Mouse (Mus musculus) neural tube, embryonic 11.5 days (tissue): ENCODE data around the gene Slc2a8. TPM values are rescaled to one million over a fixed set of nuclear protein-coding genes. Genes with fewer than 3 reads are reported as not detected.
A peak's percentile ranks its signal among the peaks of the same experiment; 100 is the strongest.

Experiments
- ATAC-seq: fragments of 200-750 bp; cut with Nextera tagmentation; 2 replicates; pipeline ENCODE4 v1.8.0; 2017; ENCODE audit warnings: moderate number of reproducible peaks, mild to moderate bottlenecking, moderate TSS enrichment, moderate library complexity; ENCODE audit not compliant: insufficient read depth, low FRiP score, low TSS enrichment
- DNase-seq: peaks from one replicate; pipeline ENCODE4 v3.0.0-alpha.2; 2015; ENCODE audit warnings: low spot score
- H3K27ac ChIP-seq: fragments of 300-500 bp; sonication (generic); 2 replicates; pipeline ENCODE4 v1.5.1; 2014; ENCODE audit warnings: low read depth, mild to moderate bottlenecking, low read length
- H3K27me3 ChIP-seq: fragments of 300-500 bp; sonication (generic); 2 replicates; pipeline ENCODE4 v1.6.1; 2014; ENCODE audit warnings: mild to moderate bottlenecking, low read length, mixed read lengths; ENCODE audit not compliant: control insufficient read depth, insufficient read depth
- H3K36me3 ChIP-seq: fragments of 300-500 bp; sonication (generic); 2 replicates; pipeline ENCODE4 v1.6.1; 2014; ENCODE audit warnings: mild to moderate bottlenecking, low read length, moderate library complexity, mixed read lengths; ENCODE audit not compliant: control insufficient read depth, insufficient read depth
- H3K4me1 ChIP-seq: fragments of 300-500 bp; sonication (generic); 2 replicates; pipeline ENCODE4 v1.6.1; 2014; ENCODE audit warnings: low read length, mixed read lengths; ENCODE audit not compliant: control insufficient read depth, insufficient read depth
- H3K4me2 ChIP-seq: fragments of 300-500 bp; sonication (generic); 2 replicates; pipeline ENCODE4 v1.6.1; 2014; ENCODE audit warnings: low read depth, mild to moderate bottlenecking, moderate library complexity
- H3K4me3 ChIP-seq: fragments of 300-500 bp; sonication (generic); 2 replicates; pipeline ENCODE4 v1.5.1; 2014; ENCODE audit warnings: low read depth, low read length
- H3K9ac ChIP-seq: fragments of 300-500 bp; sonication (generic); 2 replicates; pipeline ENCODE4 v1.6.1; 2014; ENCODE audit warnings: mild to moderate bottlenecking, low read length
- H3K9me3 ChIP-seq: fragments of 300-500 bp; sonication (generic); 2 replicates; pipeline ENCODE4 v1.6.1; 2016; ENCODE audit warnings: low read length; ENCODE audit not compliant: control insufficient read depth
- WGBS: fragments of 180-500 bp; shearing (Covaris S2); extraction: QIAGEN DNeasy Blood & Tissue Kit; methylation state at CpG from one replicate; pipeline ENCODE4 v1.1.7; 2014; 5-methylcytosine and 5-hydroxymethylcytosine counted together
- polyA plus RNA-seq: library from polyadenylated mRNA; unstranded; fragments of >200 nt; fragmentation: Nextera tagmentation; extraction: Ambion mirVana; gene quantifications from 2 replicates; pipeline ENCODE4 v1.2.1, GENCODE M21; 2014

Gene Slc2a8
- polyA plus RNA-seq, 1 experiment from 2014 or later = 13.3 TPM

GRCm38 (mm10) chr2:32982700-32983099, 817 bp upstream of the Slc2a8 start:
- WGBS = 7% methylated on average over 4 of the region's 4 CpGs
- Histone ChIP-seq H3K4me1 (peaks cover 9% of the 10 kb centered on the region; the same call in 1 of the 2 replicates), H3K9ac (no peak overlapping the region), H3K36me3 (no peaks in the 10 kb centered on the region), H3K9me3 (no peaks in the 10 kb centered on the region), H3K4me3 (peak overlapping the region; percentile 62; the same call in 1 of the 2 replicates), H3K27me3 (no peaks in the 10 kb centered on the region), H3K27ac (no peak overlapping the region), H3K4me2 (peak overlapping the region; percentile 97)
- DNase-seq = no peak
- no peak for ATAC-seq

GRCm38 (mm10) chr2:32981281-32981680, 602 bp downstream of the Slc2a8 start:
- no peaks in the 10 kb centered on the region for H3K27me3 ChIP-seq
- ATAC-seq = peak; percentile 51
- H3K4me2 ChIP-seq = peak overlapping the region; percentile 97
- DNase-seq = no peak
- peak overlapping the region; percentile 64 for H3K9ac ChIP-seq
- peaks cover 9% of the 10 kb centered on the region; the same call in 1 of the 2 replicates for H3K4me1 ChIP-seq
- no peaks in the 10 kb centered on the region for H3K36me3 ChIP-seq
- peak overlapping the region; percentile 62 for H3K4me3 ChIP-seq
- H3K27ac ChIP-seq = peak overlapping the region; percentile 40; the same call in 1 of the 2 replicates
- WGBS = 2% methylated on average over 22 of the region's 23 CpGs
- no peaks in the 10 kb centered on the region for H3K9me3 ChIP-seq

GRCm38 (mm10) chr2:32979675-32980074, 2.2 kb downstream of the Slc2a8 start:
- peaks cover 9% of the 10 kb centered on the region; the same call in 1 of the 2 replicates for H3K4me1 ChIP-seq
- H3K4me2 ChIP-seq = no peak overlapping the region
- H3K9ac ChIP-seq = no peak overlapping the region
- peaks cover 3% of the 10 kb centered on the region; the same call in 1 of the 2 replicates for H3K36me3 ChIP-seq
- H3K27me3 ChIP-seq = no peaks in the 10 kb centered on the region
- no peak overlapping the region for H3K4me3 ChIP-seq
- no peak for DNase-seq
- no peaks in the 10 kb centered on the region for H3K9me3 ChIP-seq
- H3K27ac ChIP-seq = no peak overlapping the region
- no peak for ATAC-seq
- WGBS = 80% methylated on average over 7 of the region's 7 CpGs

- Histone ChIP-seq H3K36me3 (peaks cover 3% of the 10 kb centered on the region; the same call in 1 of the 2 replicates), H3K27ac (no peak overlapping the region), H3K9me3 (no peaks in the 10 kb centered on the region), H3K4me1 (peaks cover 9% of the 10 kb centered on the region; the same call in 1 of the 2 replicates), H3K4me2 (no peak overlapping the region), H3K4me3 (no peak overlapping the region), H3K9ac (no peak overlapping the region), H3K27me3 (no peaks in the 10 kb centered on the region)
- ATAC-seq (no peak), DNase-seq (no peak)
- WGBS = 79% methylated on average over 3 of the region's 3 CpGs
Measured at GRCm38 (mm10) chr2:32978675-32979074, 3.2 kb downstream of the Slc2a8 start.

- Histone ChIP-seq H3K36me3 (peaks cover 5% of the 10 kb centered on the region; the same call in 1 of the 2 replicates), H3K27me3 (no peaks in the 10 kb centered on the region), H3K9ac (no peak overlapping the region), H3K4me1 (peaks cover 9% of the 10 kb centered on the region; the same call in 1 of the 2 replicates), H3K4me3 (no peak overlapping the region), H3K4me2 (no peak overlapping the region), H3K27ac (no peak overlapping the region), H3K9me3 (no peaks in the 10 kb centered on the region)
- 86% methylated on average over 5 of the region's 5 CpGs for WGBS
- DNase-seq (no peak), ATAC-seq (no peak)
Measured at GRCm38 (mm10) chr2:32977114-32977513, 4.8 kb downstream of the Slc2a8 start.

GRCm38 (mm10) chr2:32974216-32974615, 7.7 kb downstream of the Slc2a8 start:
- no peaks in the 10 kb centered on the region for H3K27me3 ChIP-seq
- no peak overlapping the region for H3K4me2 ChIP-seq
- WGBS = 89% methylated on average over 8 of the region's 8 CpGs
- ATAC-seq = no peak
- H3K9me3 ChIP-seq = no peaks in the 10 kb centered on the region
- no peak overlapping the region for H3K27ac ChIP-seq
- H3K9ac ChIP-seq = no peak overlapping the region
- DNase-seq = no peak
- no peaks in the 10 kb centered on the region for H3K4me1 ChIP-seq
- peaks cover 5% of the 10 kb centered on the region; the same call in 1 of the 2 replicates for H3K36me3 ChIP-seq
- no peak overlapping the region for H3K4me3 ChIP-seq

- H3K9ac ChIP-seq = no peak overlapping the region
- no peak for ATAC-seq
- H3K4me2 ChIP-seq = no peak overlapping the region
- peaks cover 5% of the 10 kb centered on the region; the same call in 1 of the 2 replicates for H3K36me3 ChIP-seq
- DNase-seq = no peak
- 37% methylated on average over 9 of the region's 9 CpGs for WGBS
- no peak overlapping the region for H3K4me3 ChIP-seq
- H3K4me1 ChIP-seq = peaks cover 8% of the 10 kb centered on the region
- H3K9me3 ChIP-seq = no peaks in the 10 kb centered on the region
- no peak overlapping the region for H3K27ac ChIP-seq
- H3K27me3 ChIP-seq = no peaks in the 10 kb centered on the region
Measured at GRCm38 (mm10) chr2:32971235-32971634, 10.6 kb downstream of the Slc2a8 start.

GRCm38 (mm10) chr2:32969326-32969725, 12.6 kb downstream of the Slc2a8 start:
- Histone ChIP-seq H3K4me1 (peaks cover 9% of the 10 kb centered on the region), H3K9ac (no peak overlapping the region), H3K27me3 (no peaks in the 10 kb centered on the region), H3K9me3 (no peaks in the 10 kb centered on the region), H3K4me2 (no peak overlapping the region), H3K27ac (no peak overlapping the region), H3K4me3 (no peak overlapping the region), H3K36me3 (peaks cover 6% of the 10 kb centered on the region)
- 84% methylated on average over 8 of the region's 8 CpGs for WGBS
- DNase-seq (no peak), ATAC-seq (no peak)

- Histone ChIP-seq H3K9ac (peak overlapping the region; percentile 2; the same call in 1 of the 2 replicates), H3K36me3 (peaks cover 8% of the 10 kb centered on the region), H3K4me3 (peak overlapping the region; percentile 10; the same call in 1 of the 2 replicates), H3K9me3 (no peaks in the 10 kb centered on the region), H3K27ac (no peak overlapping the region), H3K4me2 (peak overlapping the region; percentile 79; the same call in 1 of the 2 replicates), H3K27me3 (no peaks in the 10 kb centered on the region), H3K4me1 (peaks cover 12% of the 10 kb centered on the region)
- ATAC-seq (no peak), DNase-seq (peak; percentile 6)
- WGBS = 87% methylated on average over 9 of the region's 9 CpGs
Measured at GRCm38 (mm10) chr2:32968024-32968614, 13.8 kb downstream of the Slc2a8 start.
